Mouse (Mus musculus): ENCODE results near the gene Armh3.

The Armh3 gene

DNA sequence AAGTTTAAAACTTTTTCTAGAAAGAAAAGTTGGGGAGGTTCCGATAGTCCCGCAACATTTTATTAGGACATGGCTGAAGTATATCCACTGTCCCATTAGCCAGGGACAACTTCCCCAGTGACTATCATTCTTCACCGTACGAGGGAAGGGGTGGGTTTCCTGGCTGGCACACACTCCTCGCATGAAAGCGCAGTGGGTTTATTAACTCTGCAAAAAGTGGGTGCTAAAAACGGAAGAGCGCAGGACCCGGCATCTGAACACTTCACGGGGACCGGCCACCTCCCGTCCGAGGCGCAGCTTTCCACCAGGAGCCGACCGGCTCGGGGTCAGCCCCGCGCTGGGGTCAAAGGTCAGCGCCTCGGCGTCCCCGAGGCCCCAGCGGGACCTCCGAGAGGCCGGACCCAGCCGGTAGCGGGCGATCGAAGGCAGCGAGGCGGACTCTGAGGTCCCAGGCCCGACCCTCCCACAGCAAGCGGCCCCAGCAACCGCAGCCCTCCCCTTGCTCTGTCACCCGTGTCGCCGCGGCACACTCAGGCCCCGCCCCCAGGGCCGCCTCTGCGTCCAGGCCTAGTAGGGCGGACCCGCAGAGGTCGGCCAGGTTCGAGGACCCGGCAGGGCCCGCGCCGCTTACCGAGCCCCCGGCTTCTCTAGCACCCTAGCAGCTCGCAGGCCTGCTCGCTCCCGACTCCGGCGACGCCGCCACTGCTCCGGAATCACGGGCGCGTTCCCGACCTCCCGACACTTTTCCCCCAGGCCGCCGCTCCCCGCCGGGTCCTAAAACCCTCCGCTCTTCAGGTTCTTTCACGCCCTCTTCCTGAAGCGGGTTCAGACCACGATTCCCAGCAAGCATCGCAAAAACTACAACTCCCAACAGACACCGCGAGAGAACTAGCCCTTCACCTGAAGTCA is at the start of gene Armh3:
Gene Armh3, minus strand, starts transcription at position 704 of the 909 bp plus-strand sequence.
- in situ Hi-C loops (cut with MboI, MseI) = loop anchor here (10.0 kb wide), 1 partner anchor 193 kb away; no protein-coding TSS in a partner anchor

DNA sequence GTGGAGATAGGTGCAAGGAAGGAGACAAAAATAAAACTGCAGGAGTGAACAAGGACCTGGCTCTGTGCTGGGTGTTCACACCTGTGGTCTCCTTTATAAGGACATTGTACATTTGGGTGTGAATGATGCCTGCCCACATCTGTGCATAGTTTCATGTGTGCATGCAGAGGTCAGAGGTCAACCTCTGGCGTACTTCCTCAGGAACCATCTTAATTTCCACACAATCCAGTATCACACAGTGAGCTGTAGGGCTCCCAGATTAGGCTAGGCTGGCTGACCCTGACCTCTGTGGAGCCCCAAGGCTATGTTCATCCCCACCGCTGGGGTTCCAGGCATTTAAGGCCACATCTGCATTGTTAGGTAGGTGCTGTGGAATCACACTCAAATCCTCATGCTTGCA is 49.1 kb upstream of the Armh3 start:
- in situ Hi-C loops (cut with MboI, MseI) = no loop called here

DNA sequence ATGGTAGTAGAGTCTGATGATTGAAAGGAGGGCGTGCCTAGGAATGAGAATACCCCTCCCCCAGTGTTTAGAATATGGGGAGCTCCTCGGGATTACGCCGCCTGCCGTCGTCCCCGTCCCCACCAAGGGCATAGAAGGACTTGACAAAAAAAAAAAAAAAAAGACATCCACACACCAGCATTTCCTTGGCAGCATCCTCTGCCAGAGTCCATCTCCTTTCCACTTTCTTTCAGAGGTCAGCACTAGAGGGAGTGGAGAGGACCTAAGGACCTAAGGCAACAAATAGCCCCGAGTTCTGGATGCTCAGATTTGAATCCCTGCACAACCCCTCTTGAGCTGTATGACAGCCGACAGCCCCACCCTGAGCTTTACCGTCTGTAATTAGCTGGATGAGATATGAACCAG is 48.3 kb upstream of the Armh3 start:
- in situ Hi-C loops (cut with MboI, MseI) = no loop called here

DNA sequence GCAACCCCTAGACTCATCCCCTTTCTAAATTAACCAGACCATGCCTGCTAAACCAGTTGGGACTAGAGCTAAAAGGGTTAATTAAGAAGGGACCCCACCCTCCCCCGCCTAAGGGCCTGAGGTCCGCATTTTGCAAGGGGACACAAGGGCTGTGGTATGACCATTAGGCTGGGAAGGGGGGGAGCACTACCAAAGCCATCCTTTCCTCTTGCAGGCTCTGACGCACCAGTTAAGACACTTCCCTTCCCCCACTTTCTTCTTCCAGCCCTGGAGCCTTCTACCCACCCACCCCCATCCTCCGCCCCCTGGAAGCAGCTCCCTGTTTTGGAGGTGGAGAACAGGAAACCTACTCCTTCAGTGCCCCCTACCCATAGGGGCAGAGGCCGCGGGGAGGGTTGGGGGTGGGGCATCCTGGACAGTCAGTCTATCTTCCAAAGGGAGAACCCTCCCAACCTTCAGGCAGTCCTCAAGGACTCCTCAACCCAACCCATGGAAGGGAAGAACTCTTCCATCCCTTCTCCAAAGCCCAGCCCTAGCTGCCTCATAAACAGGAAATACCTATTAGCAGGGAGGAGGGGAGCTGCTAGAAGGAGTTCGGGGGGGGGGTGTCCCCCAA is 47.5 kb upstream of the Armh3 start:
- in situ Hi-C loops (cut with MboI, MseI) = no loop called here

GRCm38 (mm10) chr19:46044993-46045695 is 46.9 kb upstream of the Armh3 start, which contains the start of gene Ldb1:
Ldb1 (minus strand) TSS chr19:46045214.
- in situ Hi-C loops (cut with MboI, MseI) = no loop called here

DNA sequence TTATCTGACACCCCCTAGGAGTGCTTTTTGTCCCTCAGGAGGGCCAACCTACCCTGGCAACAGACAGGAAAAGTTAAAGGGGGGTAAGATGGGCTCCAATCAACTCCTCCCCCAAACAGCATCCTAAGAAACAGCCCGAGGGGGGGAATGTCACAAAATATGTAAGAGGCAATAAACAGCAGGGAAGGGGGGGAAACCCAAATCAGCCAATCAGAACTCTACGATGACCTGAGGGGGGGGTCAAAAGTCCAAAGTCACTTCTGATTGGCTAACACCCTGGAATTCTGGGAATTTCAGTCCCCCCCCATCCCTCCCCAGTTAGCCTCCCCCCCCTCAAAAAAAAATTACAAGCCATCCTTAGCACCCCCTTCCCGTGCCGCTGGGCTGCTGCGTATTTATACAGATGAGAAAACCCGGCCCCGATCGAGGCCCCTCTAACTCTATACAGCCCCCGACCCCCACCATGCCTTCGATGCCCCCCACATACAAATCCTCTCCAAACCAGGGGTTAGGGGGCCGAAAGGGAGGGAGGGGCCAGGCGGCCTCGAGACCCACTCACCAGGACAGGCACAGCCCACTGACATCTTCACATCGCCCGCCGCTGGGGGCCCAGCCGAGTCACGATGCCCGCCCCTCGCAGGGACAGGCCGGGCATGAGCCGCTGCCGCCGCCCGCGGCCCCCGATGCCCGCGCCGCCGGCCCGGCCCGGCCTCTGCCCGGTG is 46.1 kb upstream of the Armh3 start, which contains the start of gene Pprc1:
Gene Pprc1, plus strand, starts transcription at position 616 of the 722 bp plus-strand sequence.
- in situ Hi-C loops (cut with MboI, MseI) = no loop called here

DNA sequence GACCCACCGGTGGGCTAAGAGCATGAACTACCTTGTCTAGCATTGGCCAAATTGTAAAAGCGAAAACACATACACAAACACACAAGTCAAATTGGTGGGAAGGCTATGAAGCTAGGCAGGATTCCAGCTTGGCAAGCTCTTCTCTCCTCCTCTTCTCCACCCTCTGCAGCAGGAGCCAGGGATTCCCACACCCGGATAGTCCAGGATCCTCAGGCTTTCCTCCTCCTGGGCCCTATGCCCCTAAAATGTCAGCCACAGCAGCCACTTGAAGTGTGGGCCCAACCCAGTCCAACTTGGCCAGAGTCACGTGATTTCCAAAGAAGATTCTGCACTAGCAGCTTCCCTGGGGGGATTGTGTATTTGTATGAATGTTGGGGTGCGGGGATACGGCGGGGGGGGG is 45.1 kb upstream of the Armh3 start:
- in situ Hi-C loops (cut with MboI, MseI) = no loop called here

DNA sequence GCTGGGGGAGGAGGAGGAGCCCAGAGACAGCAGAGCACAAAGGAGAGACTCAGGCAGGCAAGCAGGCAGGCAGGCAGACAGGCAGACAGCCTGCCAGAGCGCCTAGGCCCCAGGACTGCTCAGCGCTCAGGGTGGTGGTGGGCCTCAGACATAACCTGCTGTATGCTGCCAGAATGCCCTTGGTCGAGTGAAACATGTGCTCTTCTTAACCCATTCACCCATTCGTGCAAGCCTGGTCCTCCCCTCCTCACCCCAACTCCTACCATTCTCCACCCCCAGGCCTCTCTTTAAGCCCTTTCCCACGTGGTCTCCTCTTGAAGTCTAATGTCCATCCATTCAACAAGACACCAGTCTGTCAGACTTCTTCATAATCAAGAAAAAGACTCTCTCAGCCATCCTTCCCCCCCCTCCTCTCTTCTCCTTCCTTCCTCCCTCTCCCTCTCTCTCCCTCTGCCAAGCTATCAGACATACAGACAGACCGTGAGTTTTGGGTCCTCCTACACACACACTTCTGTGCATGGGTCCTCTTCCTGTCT is 44.3 kb upstream of the Armh3 start:
- in situ Hi-C loops (cut with MboI, MseI) = no loop called here

DNA sequence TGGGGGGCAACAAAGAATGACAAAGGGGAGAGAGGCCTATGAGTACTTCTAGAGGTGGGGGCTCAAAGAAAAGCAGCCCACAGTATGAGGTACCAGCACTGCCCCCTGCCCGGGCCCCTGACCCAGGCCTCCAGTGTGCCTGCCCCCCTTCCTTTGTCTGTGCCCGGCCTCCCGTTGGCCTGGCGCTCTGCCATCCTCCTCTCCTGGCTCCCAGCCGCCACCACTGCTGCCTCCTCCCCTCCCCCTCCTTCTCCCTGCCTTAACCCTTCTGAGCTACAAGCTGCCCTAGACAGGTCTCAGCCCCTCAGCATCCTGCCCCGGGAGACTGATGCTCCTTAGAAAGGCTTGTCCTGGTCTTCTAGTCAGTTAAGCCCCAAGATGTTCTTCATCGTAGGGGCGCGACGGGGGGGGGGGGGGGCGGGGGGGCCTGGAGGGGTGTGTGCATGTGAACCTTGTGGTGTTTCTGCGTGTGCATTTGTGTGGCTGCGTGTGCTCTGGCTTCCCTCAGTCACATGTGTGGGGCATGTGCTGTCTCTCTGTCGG is 43.7 kb upstream of the Armh3 start:
- in situ Hi-C loops (cut with MboI, MseI) = no loop called here

- in situ Hi-C loops (cut with MboI, MseI) = no loop called here
These were observed 43.1 kb upstream of the Armh3 start for GRCm38 (mm10) chr19:46041299-46041932.

- in situ Hi-C loops (cut with MboI, MseI) = no loop called here
These were observed 42.0 kb upstream of the Armh3 start for GRCm38 (mm10) chr19:46040149-46040902.

GRCm38 (mm10) chr19:46039478-46039877 is 41.2 kb upstream of the Armh3 start:
- in situ Hi-C loops (cut with MboI, MseI) = no loop called here

GRCm38 (mm10) chr19:46038851-46039260 is 40.6 kb upstream of the Armh3 start:
- in situ Hi-C loops (cut with MboI, MseI) = no loop called here

DNA sequence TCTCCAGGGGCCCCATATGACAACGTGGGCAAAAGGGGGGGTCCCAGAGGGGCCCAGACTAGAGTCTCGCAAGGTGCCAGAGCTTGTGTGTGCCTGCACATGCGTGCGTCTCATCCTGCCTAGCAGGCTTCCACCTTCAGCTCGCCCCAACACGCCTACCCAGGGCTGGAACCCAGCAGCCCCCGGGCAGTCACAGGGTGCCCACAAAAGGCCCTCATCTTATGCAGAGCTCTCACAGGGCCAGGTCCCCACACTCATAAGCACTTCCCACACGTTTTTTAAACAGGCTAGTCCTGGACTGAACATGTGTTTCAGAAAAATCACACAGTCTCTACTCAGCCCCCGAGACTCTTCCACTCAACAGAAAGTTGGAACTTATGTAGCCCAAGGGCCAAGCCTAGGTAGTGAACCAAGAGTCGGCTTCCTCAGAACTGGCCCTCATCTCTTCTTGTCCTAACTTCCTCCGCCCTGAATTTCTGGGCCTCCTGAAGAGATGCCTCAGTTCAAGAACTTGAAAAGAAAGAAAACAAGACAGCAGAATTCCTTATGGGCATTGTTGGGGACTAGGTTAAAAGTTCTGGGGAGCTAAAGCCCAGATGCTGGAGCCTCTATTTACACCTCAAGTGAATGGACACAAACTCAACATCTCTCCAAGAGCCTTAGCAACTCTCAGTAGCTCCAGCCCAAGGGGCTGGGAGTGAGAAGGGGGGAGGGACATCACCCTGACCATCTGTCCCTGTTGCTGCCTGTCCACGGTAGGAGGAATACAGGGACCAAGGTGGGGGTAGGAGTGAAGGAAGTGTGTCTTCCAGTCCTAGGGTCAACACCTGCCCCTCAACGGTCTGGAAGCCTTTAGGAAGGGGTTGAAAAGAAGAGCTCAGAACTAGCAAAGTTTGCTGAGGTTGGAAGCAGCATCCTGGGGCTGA is 39.9 kb upstream of the Armh3 start:
- in situ Hi-C loops (cut with MboI, MseI) = no loop called here

DNA sequence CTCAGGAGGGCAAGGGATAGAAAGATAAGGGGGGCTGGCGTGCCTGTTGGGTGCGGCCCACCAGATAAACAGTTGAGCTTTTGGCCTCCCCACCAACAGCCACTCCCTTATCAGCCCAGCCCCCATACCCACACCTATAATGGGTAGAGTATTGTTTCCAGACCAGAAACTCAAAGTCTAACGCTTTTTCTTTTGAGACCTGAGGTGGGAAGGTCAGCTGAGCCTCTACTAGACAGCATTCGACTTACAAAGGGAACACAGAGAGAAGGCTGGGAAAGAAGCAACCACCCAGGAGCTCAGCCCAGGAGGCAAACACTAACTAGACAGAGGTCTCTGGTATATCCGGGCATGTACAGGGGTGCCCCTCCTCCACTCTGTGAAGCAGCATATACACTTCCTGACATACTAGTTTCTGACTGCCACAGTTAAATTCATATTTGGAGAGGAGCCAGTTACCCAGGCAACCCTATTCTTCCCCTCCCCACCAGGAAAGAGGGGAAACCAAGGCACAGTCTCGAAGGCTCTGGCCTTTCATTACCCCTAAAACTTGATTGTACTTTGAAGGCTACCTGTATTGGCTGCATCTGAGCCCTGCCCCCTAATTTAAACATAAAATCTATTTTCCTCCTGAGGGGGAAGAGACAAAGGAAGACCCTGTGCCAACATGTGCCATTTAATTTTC is 39.1 kb upstream of the Armh3 start:
- in situ Hi-C loops (cut with MboI, MseI) = no loop called here

DNA sequence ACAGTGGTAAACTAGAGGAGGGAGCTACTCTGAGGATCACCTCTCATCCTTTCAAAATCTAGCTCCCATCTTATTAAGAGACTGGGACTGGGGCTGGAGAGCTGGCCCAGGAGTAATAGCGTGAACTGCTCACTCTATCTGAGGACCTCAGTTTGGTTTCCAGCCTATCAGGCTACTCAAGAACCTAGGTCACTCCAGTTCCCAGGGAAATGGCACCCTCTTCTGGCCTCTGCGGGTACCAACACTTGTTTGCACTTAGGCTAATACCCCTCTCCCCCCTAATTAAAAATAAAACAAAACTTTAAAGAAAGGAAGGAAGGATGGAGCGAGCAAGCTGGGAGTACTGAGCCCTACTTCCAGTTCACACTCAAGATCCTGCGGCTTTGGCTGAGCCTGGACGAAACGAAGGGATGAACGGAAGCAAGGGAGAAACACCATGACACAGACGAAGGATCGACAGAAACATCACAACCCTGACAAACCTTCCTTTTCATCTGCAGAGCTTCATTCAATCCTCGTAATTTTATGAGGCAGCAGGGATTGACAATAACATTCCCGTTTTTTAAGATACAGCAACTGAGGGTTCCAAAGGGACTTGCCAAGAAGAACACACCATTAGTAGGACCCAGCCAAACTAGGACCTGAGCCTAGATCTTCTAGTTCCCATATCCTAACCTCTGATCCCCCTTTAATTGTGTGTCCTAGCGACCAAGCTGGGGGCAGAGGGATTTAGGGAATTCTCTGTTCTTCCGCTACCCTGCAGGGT is 38.4 kb upstream of the Armh3 start:
- in situ Hi-C loops (cut with MboI, MseI) = no loop called here

- in situ Hi-C loops (cut with MboI, MseI) = no loop called here
These were observed 37.7 kb upstream of the Armh3 start for GRCm38 (mm10) chr19:46035971-46036370.
